18 mouse cellular contexts compared by ENCODE assay signal in genomic region chr2:58487279-58487560, GRCm38 (mm10). TPM values are rescaled to one million over a fixed set of nuclear protein-coding genes. Genes with fewer than 3 reads are reported as not detected.
DNase-seq lines count a peak whose midpoint lies in the region; ATAC-seq lines count a peak whose summit lies in the region.
"Had no signal": no experiment of that assay in that cellular context is flagged by ENCODE, and none has a peak within 500 bp of the region (broad histone marks: within the 10 kb centered on the region; RNA-seq: fewer than 3 reads in every experiment).

No protein-coding gene starts in this region.

- no peaks in the 10 kb centered on the region for H3K9me3 ChIP-seq in forebrain, embryonic 12.5 days
- no peaks in the 10 kb centered on the region for H3K9me3 ChIP-seq in forebrain, embryonic 14.5 days (replicated peaks; ENCODE audit: control insufficient read depth, low read length)
- H3K9me3 ChIP-seq in lung, embryonic 15.5 days = no peaks in the 10 kb centered on the region
- H3K9me3 ChIP-seq in limb, embryonic 15.5 days = no peaks in the 10 kb centered on the region
- H3K9me3 ChIP-seq: kidney, embryonic 15.5 days; liver, embryonic 13.5 days had no signal

- no peak overlapping the region for H3K4me2 ChIP-seq in forebrain, embryonic 12.5 days
- H3K4me2 ChIP-seq in forebrain, embryonic 14.5 days (ENCODE audit: low read length) = no peak overlapping the region
- no peak overlapping the region for H3K4me2 ChIP-seq in lung, embryonic 15.5 days
- H3K4me2 ChIP-seq in limb, embryonic 15.5 days = no peak overlapping the region
- H3K4me2 ChIP-seq: kidney, embryonic 15.5 days; liver, embryonic 13.5 days had no signal

- 79% methylated on average over 3 of the region's 3 CpGs for WGBS in forebrain, embryonic 12.5 days
- 64% methylated on average over 3 of the region's 3 CpGs for WGBS in forebrain, embryonic 14.5 days
- 55% methylated on average over 3 of the region's 3 CpGs for WGBS in lung, embryonic 15.5 days
- 33% methylated on average over 3 of the region's 3 CpGs for WGBS in limb, embryonic 15.5 days

- ATAC-seq in forebrain, embryonic 12.5 days (ENCODE audit: low FRiP score) = no peak
- no peak for ATAC-seq in forebrain, embryonic 14.5 days
- no peak for ATAC-seq in lung, embryonic 15.5 days (ENCODE audit: borderline replicate concordance, extremely low read depth, low FRiP score, low TSS enrichment)
- no peak for ATAC-seq in limb, embryonic 15.5 days (ENCODE audit: insufficient number of reproducible peaks, low FRiP score, low TSS enrichment, low read depth)
- ATAC-seq: inflammation-experienced regulatory T-cells, adult 6 months had no signal

- no peak overlapping the region for H3K4me3 ChIP-seq in forebrain, embryonic 12.5 days (replicated peaks)
- H3K4me3 ChIP-seq in forebrain, embryonic 14.5 days (ENCODE audit: low read depth, low read length) = no peak overlapping the region
- H3K4me3 ChIP-seq in lung, embryonic 15.5 days = no peak overlapping the region
- H3K4me3 ChIP-seq in limb, embryonic 15.5 days = no peak overlapping the region
- H3K4me3 ChIP-seq: kidney, embryonic 15.5 days; layer of hippocampus, adult 2 months; liver, embryonic 13.5 days had no signal

- H3K9ac ChIP-seq in forebrain, embryonic 12.5 days = no peak overlapping the region
- no peak overlapping the region for H3K9ac ChIP-seq in forebrain, embryonic 14.5 days (ENCODE audit: low read length)
- no peak overlapping the region for H3K9ac ChIP-seq in lung, embryonic 15.5 days
- no peak overlapping the region for H3K9ac ChIP-seq in limb, embryonic 15.5 days
- H3K9ac ChIP-seq: kidney, embryonic 15.5 days; liver, embryonic 13.5 days had no signal

- H3K4me1 ChIP-seq in forebrain, embryonic 12.5 days = peaks cover 32% of the 10 kb centered on the region
- H3K4me1 ChIP-seq in forebrain, embryonic 14.5 days (ENCODE audit: control insufficient read depth, insufficient read depth, low read length) = peaks cover 25% of the 10 kb centered on the region
- H3K4me1 ChIP-seq in lung, embryonic 15.5 days = peaks cover 47% of the 10 kb centered on the region
- H3K4me1 ChIP-seq in limb, embryonic 15.5 days = peaks cover 39% of the 10 kb centered on the region

- 0 out of 2 replicates have a peak overlapping the region, but pooled peaks have one; percentile 31 for H3K27ac ChIP-seq in forebrain, embryonic 12.5 days
- H3K27ac ChIP-seq in forebrain, embryonic 14.5 days (ENCODE audit: low read depth, low read length) = no peak overlapping the region
- peak overlapping the region; percentile 9; the same call in 1 of the 2 replicates for H3K27ac ChIP-seq in lung, embryonic 15.5 days
- H3K27ac ChIP-seq in limb, embryonic 15.5 days = 0 out of 2 replicates have a peak overlapping the region, but pooled peaks have one; percentile 17
- H3K27ac ChIP-seq: kidney, embryonic 15.5 days; layer of hippocampus, adult 2 months; liver, embryonic 13.5 days had no signal

- no peak for DNase-seq in forebrain, embryonic 14.5 days (ENCODE audit: low spot score)
- no peak for DNase-seq in lung, adult 18-20 months
- peak; percentile 34 to 41 for DNase-seq in adrenal gland, postnatal 36 days
- no peak for DNase-seq in layer of hippocampus, adult 11-12 months (ENCODE audit: low spot score)
- no peak for DNase-seq in embryo, embryonic 10.5 days (ENCODE audit: low spot score)
- DNase-seq: gastrocnemius, postnatal 14 days; heart, postnatal 36 days; liver, embryonic 13.5 days; thymus, adult 18-20 months had no signal

- H3K36me3 ChIP-seq in forebrain, embryonic 12.5 days (replicated peaks) = no peaks in the 10 kb centered on the region
- no peaks in the 10 kb centered on the region for H3K36me3 ChIP-seq in forebrain, embryonic 14.5 days (ENCODE audit: control insufficient read depth, insufficient read depth, low read length)
- no peaks in the 10 kb centered on the region for H3K36me3 ChIP-seq in lung, embryonic 15.5 days
- no peaks in the 10 kb centered on the region for H3K36me3 ChIP-seq in limb, embryonic 15.5 days
- H3K36me3 ChIP-seq: kidney, embryonic 15.5 days; liver, embryonic 13.5 days had no signal

- H3K27me3 ChIP-seq in forebrain, embryonic 12.5 days = no peaks in the 10 kb centered on the region
- H3K27me3 ChIP-seq in forebrain, embryonic 14.5 days (replicated peaks; ENCODE audit: control insufficient read depth, insufficient read depth, low read length) = no peaks in the 10 kb centered on the region
- H3K27me3 ChIP-seq in lung, embryonic 15.5 days = no peaks in the 10 kb centered on the region
- H3K27me3 ChIP-seq in limb, embryonic 15.5 days = no peaks in the 10 kb centered on the region
- H3K27me3 ChIP-seq: kidney, embryonic 15.5 days; liver, embryonic 13.5 days had no signal

RNA-seq across cellular contexts. Expression of gene Gm17409, which starts 17.3 kb away (rescaled TPM):
- 0.20 TPM in 1 of 2 replicates, not detected in the other for polyA plus RNA-seq in forebrain, embryonic 12.5 days (2016; fragmentation: Nextera tagmentation; extraction: Ambion mirVana)
- polyA plus RNA-seq in forebrain, embryonic 14.5 days (2014; fragmentation: Nextera tagmentation; extraction: Ambion mirVana) = not detected in 2 replicates
- polyA plus RNA-seq in lung, embryonic 15.5 days (2015; fragmentation: Nextera tagmentation; extraction: Ambion mirVana) = not detected in 2 replicates
- not detected for total RNA-seq in adrenal gland, postnatal 36 days (2021)
- polyA plus RNA-seq in limb, embryonic 15.5 days (2015; fragmentation: Nextera tagmentation; extraction: Ambion mirVana) = not detected in 2 replicates
- total RNA-seq: gastrocnemius, postnatal 14 days; heart, postnatal 36 days; layer of hippocampus, adult 2 months; left cerebral cortex, adult 8-10 months; megakaryocyte progenitor cell, adult 5-6 weeks; MEL had no signal
- polyA plus RNA-seq: inflammation-experienced regulatory T-cells, adult 6 months; kidney, embryonic 15.5 days; liver, embryonic 13.5 days had no signal

Comparison
In these comparisons a context has a peak if more than half of its experiments do, and no peak if none do; other contexts are left out.
1. DNase-seq: peak in adrenal gland, postnatal 36 days (2 of 2); none in forebrain, embryonic 14.5 days (single experiment), lung, adult 18-20 months (0 of 2), layer of hippocampus, adult 11-12 months (single experiment) and embryo, embryonic 10.5 days (single experiment).